Mouse (Mus musculus) brain, embryonic 14.5 days (tissue): Measurements from ENCODE around the gene Cln3. TPM values are rescaled to one million over a fixed set of nuclear protein-coding genes. Genes with fewer than 3 reads are reported as not detected.
A peak's percentile ranks its signal among the peaks of the same experiment; 100 is the strongest.

Source experiments
- DNase-seq: peaks from one replicate; pipeline ENCODE4 v3.0.0-alpha.2; 2011; ENCODE audit warnings: low read depth
- CTCF ChIP-seq: fragments of 200-500 bp; IDR thresholded peaks from 2 replicates; pipeline ENCODE4 v1.5.1; 2012; ENCODE audit warnings: inconsistent platforms, mild to moderate bottlenecking, moderate library complexity, borderline replicate concordance; ENCODE audit not compliant: insufficient read depth, insufficient read length; ENCODE audit errors: extremely low read depth
- POLR2A ChIP-seq: fragments of 200-500 bp; IDR thresholded peaks from 2 replicates; pipeline ENCODE4 v1.6.1; 2012; ENCODE audit warnings: mild to moderate bottlenecking, inconsistent platforms, borderline replicate concordance; ENCODE audit not compliant: poor library complexity, insufficient read depth, insufficient read length, severe bottlenecking; ENCODE audit errors: extremely low read depth
- polyA plus RNA-seq: library from polyadenylated mRNA; depleted of rRNA; stranded (reverse); fragments of >200 nt; gene quantifications from 2 replicates; pipeline ENCODE4 v1.2.3, GENCODE M21; 2012

The Cln3 gene
- polyA plus RNA-seq, 1 experiment = 45.5 TPM

DNA sequence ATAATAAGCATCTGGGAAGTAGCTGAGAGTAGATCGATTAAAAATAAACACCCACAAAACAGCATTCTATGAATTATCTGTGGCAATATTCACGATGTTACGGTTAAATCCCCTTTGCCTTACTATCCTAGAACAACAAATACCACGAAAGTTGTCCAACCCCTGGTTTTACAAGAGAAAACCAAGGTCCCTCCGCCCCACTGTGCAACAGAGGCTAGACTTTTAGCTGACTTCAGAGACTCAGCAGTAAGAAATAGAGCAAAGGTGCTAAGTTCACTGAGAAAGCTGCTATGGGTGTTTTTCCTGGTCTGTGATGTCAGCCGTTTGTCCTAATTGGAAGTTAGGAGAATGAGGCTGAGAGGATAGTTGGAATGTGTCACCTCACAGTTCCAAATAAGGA is 1.9 kb downstream of the Cln3 start:
- TF ChIP-seq CTCF (no peak), POLR2A (no peak)
- no peak for DNase-seq

DNA sequence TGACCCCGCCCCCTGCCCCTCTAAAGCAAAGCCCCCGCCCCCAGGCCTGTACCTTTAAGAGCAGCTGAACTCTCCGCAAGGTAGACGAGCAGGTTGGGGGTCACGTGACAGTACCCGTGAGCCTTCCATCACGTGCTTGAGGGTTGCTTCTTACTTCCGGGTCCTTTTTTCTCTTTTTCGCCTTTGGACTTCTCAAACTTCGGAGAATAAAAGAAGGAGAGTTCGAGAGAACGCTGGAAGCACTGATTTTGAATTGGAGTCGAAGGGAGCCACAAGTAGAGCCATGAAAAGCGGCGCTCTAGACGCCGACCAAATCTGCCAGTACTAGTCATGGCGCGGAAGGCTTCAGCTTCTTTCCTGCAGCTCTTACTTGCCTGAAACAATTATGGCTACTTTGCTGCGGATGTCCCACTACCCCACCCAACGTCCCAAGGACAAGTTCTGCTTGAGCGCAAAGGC is 2.3 kb downstream of the Cln3 start:
- DNase-seq = peak; percentile 95
- TF ChIP-seq POLR2A (0 out of 2 replicates have a peak, but pooled peaks have one; percentile 16), CTCF (no peak)

DNA sequence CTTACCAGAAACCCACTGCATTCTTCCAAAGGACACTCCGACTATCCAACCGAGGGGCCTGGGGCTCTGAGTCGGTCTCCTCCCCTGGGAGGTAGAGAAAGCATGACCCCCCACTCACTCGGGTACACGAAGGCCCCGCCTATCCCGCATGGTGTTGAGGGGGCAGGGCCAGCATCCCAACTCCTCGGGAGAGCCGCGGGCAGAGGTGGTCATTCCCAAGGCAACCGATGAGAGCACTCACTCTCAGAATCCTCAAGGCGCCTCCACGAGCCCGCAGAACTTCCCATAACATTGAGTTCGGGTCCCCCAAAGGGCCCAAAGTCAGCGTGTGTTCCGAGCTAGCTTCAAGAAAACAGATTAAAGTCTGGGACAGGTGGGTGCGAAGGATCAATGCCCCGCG is 2.9 kb downstream of the Cln3 start:
- TF ChIP-seq POLR2A (no peak), CTCF (0 out of 2 replicates have a peak, but pooled peaks have one; percentile 2)
- DNase-seq = peak; percentile 38

DNA sequence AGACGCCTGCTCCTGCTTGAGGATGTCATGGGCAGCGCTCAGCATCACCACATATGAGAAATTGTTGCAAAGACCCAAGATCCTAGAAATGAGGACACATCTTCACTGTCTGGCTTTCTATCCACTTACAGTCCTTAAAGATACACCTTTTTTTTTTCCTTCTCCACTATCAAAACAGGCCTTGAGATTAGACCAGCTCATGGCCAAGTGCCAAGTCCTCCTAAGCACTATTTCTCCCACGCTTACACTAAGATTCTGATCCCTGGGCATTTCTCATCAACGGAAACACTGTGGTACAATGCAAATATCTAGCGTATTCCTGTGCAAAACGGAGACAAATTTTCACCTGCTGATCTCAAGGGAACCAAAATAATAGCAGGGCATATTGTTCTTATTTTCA is 4.0 kb downstream of the Cln3 start:
- TF ChIP-seq POLR2A (no peak), CTCF (no peak)
- no peak for DNase-seq

DNA sequence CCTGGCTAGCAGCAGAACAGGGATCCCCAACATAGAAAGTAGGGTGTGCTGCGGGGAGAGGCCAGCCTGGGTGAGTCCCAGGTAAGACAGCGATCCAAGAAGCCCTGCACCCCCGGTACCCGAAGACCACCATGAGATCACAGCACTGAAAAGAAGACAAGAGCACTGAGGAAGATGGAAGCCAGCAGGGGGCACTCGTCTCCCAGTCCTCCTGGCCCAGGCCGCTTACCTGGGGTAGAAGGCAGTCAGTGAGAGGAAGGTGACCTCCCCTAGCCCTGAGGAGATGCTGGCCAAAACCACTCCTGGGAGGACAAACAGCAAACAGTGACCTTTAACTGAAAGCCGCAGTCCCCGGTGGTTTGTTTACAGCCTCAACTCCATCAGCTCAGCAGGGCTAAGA is 6.4 kb downstream of the Cln3 start:
- peak; percentile 45 for DNase-seq
- TF ChIP-seq POLR2A (no peak), CTCF (peak; percentile 61)

DNA sequence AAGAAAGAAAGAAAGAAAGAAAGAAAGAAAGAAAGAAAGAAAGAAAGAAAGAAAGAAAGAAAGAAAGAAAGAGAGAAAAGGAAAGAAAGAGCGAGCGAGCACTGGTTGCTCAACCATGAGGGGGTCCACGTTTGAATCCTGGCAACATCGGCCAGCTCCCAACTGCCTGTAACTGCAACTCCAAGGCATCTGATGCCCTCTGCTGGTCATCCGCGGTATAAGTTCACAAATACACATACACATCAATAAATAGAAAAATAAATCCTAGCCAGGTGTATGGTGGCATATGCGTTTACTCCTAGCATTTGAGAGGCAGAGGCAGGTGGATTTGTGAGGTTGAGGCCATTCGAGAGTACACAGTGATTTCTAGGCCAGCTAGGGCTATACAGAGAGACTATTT is 8.7 kb downstream of the Cln3 start:
- peak; percentile 57 for DNase-seq
- TF ChIP-seq POLR2A = no peak
- TF ChIP-seq CTCF = peak; percentile 56; the same call in 1 of the 2 replicates

DNA sequence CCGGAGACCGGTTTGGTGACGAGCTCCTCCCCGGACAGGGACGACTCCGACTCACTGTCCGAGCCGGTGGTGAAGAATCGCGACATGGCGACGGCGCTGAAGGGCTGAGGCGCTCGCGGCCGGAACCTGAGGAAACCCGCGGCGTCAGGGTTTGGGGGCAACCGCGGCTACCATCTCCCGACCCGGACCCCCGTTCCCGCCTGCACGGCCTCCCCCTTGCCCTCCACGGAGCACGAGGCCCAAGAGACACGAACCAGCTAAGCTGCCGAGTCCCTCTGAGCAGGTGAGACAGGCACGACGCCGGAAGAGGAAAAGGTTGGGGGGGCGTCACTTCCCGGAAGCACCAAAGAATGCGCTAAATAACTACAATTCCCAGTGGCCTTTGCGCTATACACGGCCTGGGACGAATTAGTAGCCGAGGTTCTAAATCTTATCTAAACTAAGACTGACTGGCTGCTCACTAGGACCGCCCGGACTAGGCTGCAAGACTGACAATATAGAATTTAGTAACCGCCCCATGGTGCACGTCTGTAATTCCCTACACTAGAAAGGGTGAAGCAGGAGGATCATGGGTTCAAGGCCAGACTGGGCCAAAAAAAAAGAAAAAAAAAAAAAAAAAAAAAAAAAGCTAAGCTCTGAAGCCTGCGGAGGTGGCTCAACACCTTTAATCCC is 19.4 kb downstream of the Cln3 start, which contains the start of gene Eif3c:
TSS of gene Eif3c (minus strand) at position 318 of the 672 bp plus-strand sequence.
- TF ChIP-seq CTCF (no peak), POLR2A (peak; percentile 26; the same call in 1 of the 2 replicates)
- peak; percentile 97 for DNase-seq

DNA sequence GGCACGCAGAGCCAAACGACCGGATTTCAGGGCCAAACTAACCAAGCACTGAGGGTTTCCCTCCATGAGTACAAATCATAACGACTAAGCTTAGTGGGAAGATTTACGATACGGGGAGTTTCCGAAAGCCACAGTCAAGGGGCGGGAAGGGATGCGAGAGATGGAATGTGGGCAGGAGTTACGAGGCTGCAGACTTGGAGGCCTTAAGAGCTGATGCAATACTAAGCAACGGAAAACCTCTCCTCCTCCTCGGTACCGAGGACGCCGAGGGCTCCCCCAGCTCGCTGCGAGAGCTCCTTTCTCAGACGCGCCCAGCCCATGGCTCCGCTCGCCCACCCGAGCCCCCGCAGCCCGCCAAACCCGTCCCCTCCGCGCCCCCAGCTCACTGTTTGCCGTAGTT is 19.9 kb downstream of the Cln3 start:
- TF ChIP-seq CTCF = no peak
- TF ChIP-seq POLR2A = no peak
- no peak for DNase-seq

DNA sequence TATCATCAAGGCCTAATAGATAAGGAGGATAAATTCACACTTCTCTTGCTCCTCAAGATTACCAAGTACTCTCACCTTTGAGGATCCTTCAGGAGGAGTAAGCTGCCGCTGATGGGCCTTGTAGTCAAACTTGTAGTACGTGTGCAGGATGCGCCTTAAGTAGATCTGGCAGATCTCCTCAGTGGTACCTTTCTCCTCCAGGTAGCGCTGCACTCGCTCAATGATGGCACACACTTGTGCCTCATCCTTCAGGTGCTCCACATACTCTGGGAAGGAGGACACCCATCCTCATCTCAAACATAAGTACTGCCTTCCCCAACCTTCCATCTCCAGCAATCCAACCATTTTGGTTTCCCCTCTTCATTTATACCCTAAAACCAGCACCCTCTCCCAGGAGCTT is 29.0 kb downstream of the Cln3 start:
- no peak for TF ChIP-seq CTCF
- TF ChIP-seq POLR2A = no peak
- no peak for DNase-seq

DNA sequence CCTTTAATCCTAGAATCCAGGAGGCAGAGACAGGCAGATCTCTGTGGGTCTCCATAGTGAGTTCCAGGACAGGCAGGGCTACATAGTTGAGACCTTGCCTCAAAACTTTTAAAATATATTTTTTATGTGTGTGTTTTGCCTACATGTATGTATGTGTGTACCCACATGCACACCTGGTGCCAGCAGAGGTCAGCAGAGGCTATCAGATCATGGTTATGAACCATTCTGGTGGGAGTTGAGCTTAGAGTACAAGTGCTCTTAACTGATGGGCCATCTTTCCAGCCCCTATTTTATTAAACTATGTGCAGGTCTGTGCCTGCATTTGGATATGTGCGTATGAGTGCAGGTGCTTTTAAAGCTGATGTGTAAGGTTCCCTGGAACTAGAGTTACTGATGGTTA is 30.8 kb downstream of the Cln3 start:
- TF ChIP-seq POLR2A = no peak
- peak; percentile 11; the same call in 1 of the 2 replicates for TF ChIP-seq CTCF
- DNase-seq = no peak

DNA sequence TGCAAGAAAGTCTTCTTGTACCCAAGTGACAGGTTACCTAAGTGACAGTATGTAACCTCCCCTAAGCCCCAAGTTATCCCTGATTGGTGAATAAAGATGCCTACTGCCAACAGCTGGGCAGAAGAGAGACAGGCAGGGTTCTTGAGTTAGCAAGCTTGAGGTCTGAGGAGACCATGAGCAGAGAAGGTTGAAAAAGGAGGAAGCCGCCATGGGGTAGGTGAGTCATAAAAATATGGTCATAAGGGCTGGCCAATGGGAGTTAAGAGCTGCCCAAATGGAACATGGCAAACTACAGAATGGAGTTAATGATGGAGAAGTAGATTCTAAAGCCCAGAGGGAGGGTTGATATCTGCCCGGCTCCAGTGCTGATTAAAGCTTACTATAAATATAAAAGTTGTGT is 40.0 kb downstream of the Cln3 start:
- DNase-seq = no peak
- TF ChIP-seq POLR2A = no peak
- TF ChIP-seq CTCF = no peak

DNA sequence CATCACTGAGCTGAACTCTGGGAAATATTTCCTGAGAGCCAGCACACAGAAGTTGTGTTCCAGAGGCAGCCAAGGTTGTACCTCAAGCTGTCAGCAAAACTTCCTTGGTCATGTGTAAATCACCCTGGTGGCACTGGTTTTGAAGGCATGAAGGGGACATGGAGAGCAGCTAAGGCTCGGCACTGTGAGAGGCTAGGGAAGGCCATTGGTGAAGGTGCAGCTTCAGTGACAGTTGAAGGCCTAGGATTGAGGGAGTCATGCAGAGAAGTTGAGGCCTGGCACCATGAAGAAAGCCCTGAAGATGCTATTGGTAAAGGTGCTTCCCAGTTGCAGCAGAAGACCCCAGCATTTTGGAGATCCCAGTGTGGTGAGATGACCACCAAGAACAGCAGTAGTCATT is 44.0 kb downstream of the Cln3 start:
- DNase-seq = no peak
- TF ChIP-seq CTCF = no peak
- TF ChIP-seq POLR2A = no peak

DNA sequence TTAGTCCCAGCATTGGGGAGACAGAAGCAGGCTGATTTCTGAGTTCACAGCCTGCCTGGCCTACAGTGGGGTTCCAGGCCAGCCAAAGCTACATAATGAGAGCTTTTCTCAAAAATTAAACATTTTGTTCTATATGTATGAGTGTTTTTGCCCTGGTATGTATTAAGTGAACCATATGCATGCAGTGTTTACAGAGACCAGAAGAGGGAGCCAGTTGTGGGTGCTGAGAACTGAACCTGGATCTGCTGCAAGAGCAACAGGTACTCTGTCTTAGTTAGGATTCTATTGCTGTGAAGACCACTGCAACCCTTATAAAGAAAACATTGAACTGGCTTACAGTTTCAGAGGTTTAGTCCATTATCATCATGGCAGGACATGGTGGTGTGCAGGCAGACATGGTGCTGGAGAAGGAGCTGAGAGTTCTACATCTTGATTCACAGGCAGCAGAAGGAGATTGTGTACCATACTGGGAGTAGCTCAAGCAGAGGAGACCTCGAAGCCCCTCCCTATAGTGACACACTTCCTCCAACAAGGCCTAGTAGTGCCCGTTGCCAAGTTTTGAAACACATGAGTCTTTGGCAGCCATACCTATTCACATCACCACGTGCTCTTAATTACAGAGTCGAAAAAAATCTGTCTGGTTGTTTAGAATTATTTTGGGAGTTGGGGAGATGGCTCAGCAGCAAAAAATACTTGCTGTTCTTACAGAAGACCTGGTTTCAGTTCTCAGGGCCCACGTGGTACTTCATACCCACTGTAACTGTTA is 47.6 kb downstream of the Cln3 start:
- peak; percentile 28 for DNase-seq
- peak; percentile 43; the same call in 1 of the 2 replicates for TF ChIP-seq CTCF
- no peak for TF ChIP-seq POLR2A
